Mouse (Mus musculus): ENCODE data around the gene Pdpk1. TPM values are rescaled to one million over a fixed set of nuclear protein-coding genes. Genes with fewer than 3 reads are reported as not detected.
"Not testable (repeated sequence)": the region's sequence is repeated elsewhere in the genome, so short reads cannot be mapped to it uniquely, and the experiment has no call there.

The Pdpk1 gene
- polyA plus RNA-seq, 1 experiment from 2014 or later: 64.4 TPM

GRCm38 (mm10) chr17:24105111-24105510, 45.6 kb downstream of the Pdpk1 start:
- Histone ChIP-seq H3K27ac (replicated peaks) (no peak overlapping the region), H3K36me3 (peaks cover 37% of the 10 kb centered on the region), H3K4me1 (replicated peaks) (no peaks in the 10 kb centered on the region), H3K4me3 (no peak overlapping the region), H3K9me3 (no peaks in the 10 kb centered on the region), H3K4me2 (no peak overlapping the region), H3K9ac (no peak overlapping the region), H3K27me3 (no peaks in the 10 kb centered on the region)
- 97% methylated on average over 2 of the region's 2 CpGs for WGBS
- no peak for ATAC-seq (ENCODE audit: low FRiP score, low read depth)

GRCm38 (mm10) chr17:24098354-24098753, 52.4 kb downstream of the Pdpk1 start:
- Histone ChIP-seq H3K27me3 (no peaks in the 10 kb centered on the region), H3K36me3 (peaks cover 48% of the 10 kb centered on the region), H3K27ac (replicated peaks) (no peak overlapping the region), H3K4me3 (no peak overlapping the region), H3K4me2 (no peak overlapping the region), H3K9ac (no peak overlapping the region), H3K4me1 (replicated peaks) (no peaks in the 10 kb centered on the region), H3K9me3 (no peaks in the 10 kb centered on the region)
- ATAC-seq (ENCODE audit: low FRiP score, low read depth): no peak
- 91% methylated on average over 4 of the region's 4 CpGs for whole genome bisulfite sequencing

GRCm38 (mm10) chr17:24090575-24090974, 60.1 kb downstream of the Pdpk1 start:
- H3K4me1 ChIP-seq (replicated peaks): no peaks in the 10 kb centered on the region
- H3K9ac ChIP-seq: no peak overlapping the region
- H3K27ac ChIP-seq (replicated peaks): no peak overlapping the region
- 96% methylated on average over 1 of the region's 1 CpGs for whole genome bisulfite sequencing
- no peaks in the 10 kb centered on the region for H3K9me3 ChIP-seq
- no peak for ATAC-seq (ENCODE audit: low FRiP score, low read depth)
- H3K27me3 ChIP-seq: no peaks in the 10 kb centered on the region
- no peak overlapping the region for H3K4me3 ChIP-seq
- no peak overlapping the region for H3K4me2 ChIP-seq
- peaks cover 45% of the 10 kb centered on the region for H3K36me3 ChIP-seq

GRCm38 (mm10) chr17:24086399-24086798, 64.3 kb downstream of the Pdpk1 start:
- H3K9ac ChIP-seq; H3K27me3 ChIP-seq; H3K27ac ChIP-seq (replicated peaks); H3K4me1 ChIP-seq (replicated peaks); H3K4me2 ChIP-seq; H3K4me3 ChIP-seq; H3K9me3 ChIP-seq; ATAC-seq (ENCODE audit: low FRiP score, low read depth): not testable (repeated sequence)
- 90% methylated on average over 4 of the region's 4 CpGs for WGBS
- H3K36me3 ChIP-seq: peaks cover 42% of the 10 kb centered on the region

GRCm38 (mm10) chr17:24084593-24084992, 66.1 kb downstream of the Pdpk1 start:
- H3K27ac ChIP-seq (replicated peaks): no peak overlapping the region
- H3K4me2 ChIP-seq: no peak overlapping the region
- no peak for ATAC-seq (ENCODE audit: low FRiP score, low read depth)
- H3K9ac ChIP-seq: no peak overlapping the region
- 69% methylated on average over 1 of the region's 1 CpGs for WGBS
- no peaks in the 10 kb centered on the region for H3K27me3 ChIP-seq
- H3K4me3 ChIP-seq: no peak overlapping the region
- peaks cover 48% of the 10 kb centered on the region for H3K36me3 ChIP-seq
- no peaks in the 10 kb centered on the region for H3K4me1 ChIP-seq (replicated peaks)
- no peaks in the 10 kb centered on the region for H3K9me3 ChIP-seq

GRCm38 (mm10) chr17:24077101-24077500, 73.6 kb downstream of the Pdpk1 start:
- peaks cover 34% of the 10 kb centered on the region for H3K36me3 ChIP-seq
- H3K4me1 ChIP-seq (replicated peaks): peaks cover 6% of the 10 kb centered on the region
- H3K9me3 ChIP-seq: no peaks in the 10 kb centered on the region
- H3K4me2 ChIP-seq: no peak overlapping the region
- H3K4me3 ChIP-seq: no peak overlapping the region
- no peak for ATAC-seq (ENCODE audit: low FRiP score, low read depth)
- H3K27ac ChIP-seq (replicated peaks): no peak overlapping the region
- WGBS: 85% methylated on average over 2 of the region's 2 CpGs
- no peaks in the 10 kb centered on the region for H3K27me3 ChIP-seq
- no peak overlapping the region for H3K9ac ChIP-seq

GRCm38 (mm10) chr17:24072919-24073696, 77.6 kb downstream of the Pdpk1 start, which contains the start of gene Kctd5:
Gene Kctd5, minus strand, starts transcription at chr17:24073485.
- peak; percentile 96 for ATAC-seq (ENCODE audit: low FRiP score, low read depth)
- whole genome bisulfite sequencing: under 1% methylated on average over 61 of the region's 62 CpGs
- peak within 1 kb of the TSS; percentile 99 for H3K4me3 ChIP-seq

GRCm38 (mm10) chr17:24069531-24069930, 81.2 kb downstream of the Pdpk1 start:
- no peak overlapping the region for H3K27ac ChIP-seq (replicated peaks)
- no peak overlapping the region for H3K9ac ChIP-seq
- H3K36me3 ChIP-seq: no peaks in the 10 kb centered on the region
- H3K27me3 ChIP-seq: no peaks in the 10 kb centered on the region
- no peaks in the 10 kb centered on the region for H3K9me3 ChIP-seq
- no peak overlapping the region for H3K4me3 ChIP-seq
- peaks cover 41% of the 10 kb centered on the region for H3K4me1 ChIP-seq (replicated peaks)
- 90% methylated on average over 3 of the region's 3 CpGs for WGBS
- H3K4me2 ChIP-seq: no peak overlapping the region
- ATAC-seq (ENCODE audit: low FRiP score, low read depth): no peak

More at GRCm38 (mm10) chr17:24072919-24073696, 77.6 kb downstream of the Pdpk1 start, which contains the start of gene Kctd5:
- H3K9me3 ChIP-seq: no peaks in the 10 kb centered on the region
- H3K27ac ChIP-seq (replicated peaks): peak within 1 kb of the TSS; percentile 88
- no peaks in the 10 kb centered on the region for H3K27me3 ChIP-seq
- H3K36me3 ChIP-seq: peaks cover 8% of the 10 kb centered on the region
- H3K9ac ChIP-seq: peak within 1 kb of the TSS; percentile 99
- peak within 1 kb of the TSS; percentile 83 for H3K4me2 ChIP-seq
- peaks cover 38% of the 10 kb centered on the region for H3K4me1 ChIP-seq (replicated peaks)

- Histone ChIP-seq H3K4me2 (no peak overlapping the region), H3K4me1 (replicated peaks) (peaks cover 44% of the 10 kb centered on the region), H3K9ac (no peak overlapping the region), H3K27me3 (no peaks in the 10 kb centered on the region), H3K36me3 (peaks cover 3% of the 10 kb centered on the region; the same call in 1 of the 2 replicates), H3K27ac (replicated peaks) (peak overlapping the region; percentile 56), H3K9me3 (no peaks in the 10 kb centered on the region), H3K4me3 (no peak overlapping the region)
- WGBS: 80% methylated on average over 5 of the region's 5 CpGs
- no peak for ATAC-seq (ENCODE audit: low FRiP score, low read depth)
Observed at GRCm38 (mm10) chr17:24068271-24068670, 82.5 kb downstream of the Pdpk1 start.

GRCm38 (mm10) chr17:24062459-24063155, 88.1 kb downstream of the Pdpk1 start:
- no peak overlapping the region for H3K4me2 ChIP-seq
- no peak overlapping the region for H3K4me3 ChIP-seq
- no peaks in the 10 kb centered on the region for H3K9me3 ChIP-seq
- H3K4me1 ChIP-seq (replicated peaks): peaks cover 12% of the 10 kb centered on the region; the same call in 1 of the 2 replicates
- peak overlapping the region; percentile 25; the same call in 1 of the 2 replicates for H3K27ac ChIP-seq (replicated peaks)
- H3K27me3 ChIP-seq: no peaks in the 10 kb centered on the region
- no peak for ATAC-seq (ENCODE audit: low FRiP score, low read depth)
- peaks cover 27% of the 10 kb centered on the region for H3K36me3 ChIP-seq
- no peak overlapping the region for H3K9ac ChIP-seq
- 80% methylated on average over 4 of the region's 4 CpGs for WGBS

GRCm38 (mm10) chr17:24057730-24058245, 92.9 kb downstream of the Pdpk1 start:
- H3K27ac ChIP-seq (replicated peaks): no peak overlapping the region
- H3K4me1 ChIP-seq (replicated peaks): peaks cover 3% of the 10 kb centered on the region; the same call in 1 of the 2 replicates
- WGBS: 91% methylated on average over 5 of the region's 5 CpGs
- peaks cover 67% of the 10 kb centered on the region for H3K36me3 ChIP-seq
- H3K4me3 ChIP-seq: no peak overlapping the region
- no peaks in the 10 kb centered on the region for H3K9me3 ChIP-seq
- ATAC-seq (ENCODE audit: low FRiP score, low read depth): no peak
- H3K27me3 ChIP-seq: no peaks in the 10 kb centered on the region
- no peak overlapping the region for H3K4me2 ChIP-seq
- H3K9ac ChIP-seq: no peak overlapping the region

Data from hindbrain, embryonic 15.5 days (tissue).